Mouse (Mus musculus) telencephalon, adult 2 months (tissue): ENCODE results near the gene Stum.
"Not testable (repeated sequence)": the region's sequence is repeated elsewhere in the genome, so short reads cannot be mapped to it uniquely, and the experiment has no call there.

ENCODE experiments used
- DNase-seq: peaks from one replicate; pipeline ENCODE4 v3.0.0-alpha.2; 2011; ENCODE audit warnings: low read depth, low spot score

Gene Stum

GRCm38 (mm10) chr1:180405576-180406335, 77.5 kb downstream of the Stum start:
- no peak for DNase-seq

GRCm38 (mm10) chr1:180404706-180405105, 78.6 kb downstream of the Stum start:
- no peak for DNase-seq

GRCm38 (mm10) chr1:180403694-180404606, 79.4 kb downstream of the Stum start:
- no peak for DNase-seq

GRCm38 (mm10) chr1:180403357-180403693, 80.0 kb downstream of the Stum start:
- DNase-seq, result no peak

- DNase-seq, result no peak
Measured at GRCm38 (mm10) chr1:180402481-180403081, 80.7 kb downstream of the Stum start.

- DNase-seq, result no peak
Measured at GRCm38 (mm10) chr1:180401725-180402124, 81.6 kb downstream of the Stum start.

GRCm38 (mm10) chr1:180400691-180401455, 82.4 kb downstream of the Stum start:
- no peak for DNase-seq

GRCm38 (mm10) chr1:180398446-180398845, 84.9 kb downstream of the Stum start:
- DNase-seq, result no peak

- DNase-seq, result no peak
Measured at GRCm38 (mm10) chr1:180397734-180398133, 85.6 kb downstream of the Stum start.

GRCm38 (mm10) chr1:180393873-180394272, 89.4 kb downstream of the Stum start:
- DNase-seq, result no peak

- DNase-seq, result no peak
Measured at GRCm38 (mm10) chr1:180393017-180393797, 90.1 kb downstream of the Stum start.

GRCm38 (mm10) chr1:180392137-180392798, 91.0 kb downstream of the Stum start:
- no peak for DNase-seq

- DNase-seq, result no peak
Measured at GRCm38 (mm10) chr1:180391575-180391945, 91.7 kb downstream of the Stum start.

- no peak for DNase-seq
Measured at GRCm38 (mm10) chr1:180390746-180391574, 92.3 kb downstream of the Stum start.

GRCm38 (mm10) chr1:180390321-180390731, 93.0 kb downstream of the Stum start:
- no peak for DNase-seq

GRCm38 (mm10) chr1:180389213-180389760, 94.0 kb downstream of the Stum start:
- not testable (repeated sequence) for DNase-seq

GRCm38 (mm10) chr1:180388481-180388880, 94.8 kb downstream of the Stum start:
- no peak for DNase-seq

GRCm38 (mm10) chr1:180387750-180388480, 95.4 kb downstream of the Stum start:
- DNase-seq, result no peak
